Mouse (Mus musculus) C2C12 (cell line): ENCODE results near the gene Dscam. TPM values are rescaled to one million over a fixed set of nuclear protein-coding genes. Genes with fewer than 3 reads are reported as not detected.

Source experiments
- H3K27me3 ChIP-seq: one replicate; pipeline ENCODE4 v1.6.1; 2011; ENCODE audit not compliant: control insufficient read depth, insufficient read depth, insufficient read length
- H3K36me3 ChIP-seq: one replicate; pipeline ENCODE4 v1.6.1; 2011; ENCODE audit not compliant: control insufficient read depth, insufficient read depth
- H3K4me3 ChIP-seq: one replicate; pipeline ENCODE4 v1.5.1; 2011; ENCODE audit warnings: mild to moderate bottlenecking, control low read depth; ENCODE audit not compliant: poor library complexity, insufficient read depth, severe bottlenecking
- H3K79me2 ChIP-seq: one replicate; pipeline ENCODE4 v1.6.1; 2011; ENCODE audit not compliant: control insufficient read depth, insufficient read depth
- H3K79me3 ChIP-seq: one replicate; pipeline ENCODE4 v1.6.1; 2011; ENCODE audit warnings: low read depth, control low read depth
- H3ac ChIP-seq: one replicate; pipeline ENCODE3; 2011; ENCODE audit warnings: low read depth; ENCODE audit not compliant: control insufficient read depth, insufficient read length
- CEBPB ChIP-seq: IDR thresholded peaks from one replicate; pipeline ENCODE4 v1.6.1; 2011; ENCODE audit warnings: low read depth, mild to moderate bottlenecking, control low read depth, moderate library complexity
- CTCF ChIP-seq: IDR thresholded peaks from one replicate; pipeline ENCODE4 v1.5.1; 2011; ENCODE audit not compliant: control insufficient read depth, insufficient read depth, insufficient read length
- FOSL1 ChIP-seq: IDR thresholded peaks from one replicate; pipeline ENCODE4 v1.8.0; 2011; ENCODE audit warnings: mild to moderate bottlenecking, low read length; ENCODE audit not compliant: poor library complexity, insufficient read depth, severe bottlenecking
- MAX ChIP-seq: IDR thresholded peaks from one replicate; pipeline ENCODE4 v1.6.1; 2011; ENCODE audit warnings: mild to moderate bottlenecking, control low read depth
- MYOD1 ChIP-seq: IDR thresholded peaks from one replicate; pipeline ENCODE4 v1.6.1; 2011; ENCODE audit warnings: low read depth; ENCODE audit not compliant: control insufficient read depth, insufficient read length
- MYOG ChIP-seq: IDR thresholded peaks from one replicate; pipeline ENCODE4 v1.6.1; 2011; ENCODE audit not compliant: control insufficient read depth, insufficient read length; ENCODE audit errors: extremely low read depth
- USF1 ChIP-seq: IDR thresholded peaks from one replicate; pipeline ENCODE4 v1.6.1; 2011; ENCODE audit warnings: low read depth, mild to moderate bottlenecking, control low read depth, moderate library complexity
- polyA plus RNA-seq: library from polyadenylated mRNA; unstranded; fragments of >200 nt; fragmentation: generic; extraction: Trizol; gene quantifications from one replicate; pipeline ENCODE4 v1.2.1, GENCODE M21; 2012; ENCODE audit warnings: missing spikeins

Gene Dscam
- polyA plus RNA-seq, 1 experiment: not detected

- H3K27me3 ChIP-seq: no peaks in the 10 kb centered on the region
- H3K79me3 ChIP-seq: no peaks in the 10 kb centered on the region
- no peaks in the 10 kb centered on the region for H3K79me2 ChIP-seq
- H3K36me3 ChIP-seq: no peaks in the 10 kb centered on the region
- no peak overlapping the region for H3K4me3 ChIP-seq
- no peak for TF ChIP-seq USF1
- no peak for TF ChIP-seq MYOG
- TF ChIP-seq MAX: no peak
- no peak overlapping the region for H3ac ChIP-seq
These were observed 434.1 kb downstream of the Dscam start for GRCm38 (mm10) chr16:96736501-96736900.

DNA sequence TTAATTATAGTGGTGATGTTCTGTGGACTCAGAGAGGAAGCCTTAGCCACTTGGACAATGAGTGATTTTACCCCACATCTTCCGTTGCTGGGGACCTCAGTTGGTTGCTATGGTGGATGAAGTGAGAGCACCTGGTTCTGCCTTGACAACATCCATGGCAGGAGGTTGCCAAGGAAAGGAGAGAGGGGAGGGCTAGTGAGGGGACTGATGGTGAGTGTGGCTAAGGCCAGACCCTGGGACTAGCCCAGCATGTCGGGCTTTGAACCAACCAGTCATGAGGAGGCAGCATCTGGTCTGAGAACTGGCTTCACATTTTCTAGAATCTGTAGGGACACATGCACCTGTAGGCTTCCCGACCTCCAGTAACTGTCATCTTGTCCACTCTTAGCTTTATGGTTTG lies 439.7 kb downstream of the Dscam start:
- TF ChIP-seq CTCF: no peak
- TF ChIP-seq MAX: no peak
- no peak for TF ChIP-seq FOSL1
- no peak for TF ChIP-seq MYOD1
- TF ChIP-seq CEBPB: no peak
- no peak for TF ChIP-seq MYOG
- no peak for TF ChIP-seq USF1
- no peaks in the 10 kb centered on the region for H3K27me3 ChIP-seq
- H3K79me3 ChIP-seq: no peaks in the 10 kb centered on the region
- no peak overlapping the region for H3ac ChIP-seq
- no peaks in the 10 kb centered on the region for H3K79me2 ChIP-seq
- H3K4me3 ChIP-seq: no peak overlapping the region
- H3K36me3 ChIP-seq: no peaks in the 10 kb centered on the region

GRCm38 (mm10) chr16:96727836-96728774 lies 442.4 kb downstream of the Dscam start:
- no peak overlapping the region for H3K4me3 ChIP-seq
- no peaks in the 10 kb centered on the region for H3K27me3 ChIP-seq
- H3K36me3 ChIP-seq: no peaks in the 10 kb centered on the region
- no peaks in the 10 kb centered on the region for H3K79me3 ChIP-seq
- TF ChIP-seq MYOG: no peak
- TF ChIP-seq USF1: no peak
- no peak for TF ChIP-seq CTCF
- no peak for TF ChIP-seq MYOD1
- TF ChIP-seq MAX: no peak
- no peak for TF ChIP-seq FOSL1
- no peak for TF ChIP-seq CEBPB
- no peaks in the 10 kb centered on the region for H3K79me2 ChIP-seq
- H3ac ChIP-seq: no peak overlapping the region

- Histone ChIP-seq H3K79me3 (no peaks in the 10 kb centered on the region), H3K36me3 (no peaks in the 10 kb centered on the region), H3K27me3 (no peaks in the 10 kb centered on the region), H3ac (no peak overlapping the region), H3K4me3 (no peak overlapping the region), H3K79me2 (no peaks in the 10 kb centered on the region)
- TF ChIP-seq MYOD1 (no peak), MYOG (no peak), FOSL1 (no peak), CEBPB (no peak)
These were observed 445.4 kb downstream of the Dscam start for GRCm38 (mm10) chr16:96725071-96725724.

GRCm38 (mm10) chr16:96724591-96724990 lies 446.0 kb downstream of the Dscam start:
- H3K79me3 ChIP-seq: no peaks in the 10 kb centered on the region
- H3K4me3 ChIP-seq: no peak overlapping the region
- no peak overlapping the region for H3ac ChIP-seq
- no peaks in the 10 kb centered on the region for H3K36me3 ChIP-seq
- no peaks in the 10 kb centered on the region for H3K27me3 ChIP-seq
- TF ChIP-seq FOSL1 (no peak), MAX (no peak)
- no peaks in the 10 kb centered on the region for H3K79me2 ChIP-seq

GRCm38 (mm10) chr16:96724123-96724522 lies 446.4 kb downstream of the Dscam start:
- Histone ChIP-seq H3K4me3 (no peak overlapping the region), H3K36me3 (no peaks in the 10 kb centered on the region), H3ac (no peak overlapping the region), H3K79me2 (no peaks in the 10 kb centered on the region), H3K27me3 (no peaks in the 10 kb centered on the region), H3K79me3 (no peaks in the 10 kb centered on the region)
- no peak for TF ChIP-seq MYOG
- no peak for TF ChIP-seq FOSL1
- TF ChIP-seq USF1: no peak
- no peak for TF ChIP-seq CTCF
- no peak for TF ChIP-seq MYOD1
